Mouse (Mus musculus) layer of hippocampus, postnatal 36 days (tissue): ENCODE measurements around the gene Pnpla5. TPM values are rescaled to one million over a fixed set of nuclear protein-coding genes. Genes with fewer than 3 reads are reported as not detected.
"Not testable (repeated sequence)": the region's sequence is repeated elsewhere in the genome, so short reads cannot be mapped to it uniquely, and the experiment has no call there.

Experiments used
- DNase-seq, 2 experiments: peaks; one replicate each; pipeline ENCODE4 v3.0.0; 2022
- total RNA-seq, 2 experiments: library from RNA; stranded (reverse); gene quantifications; 2 replicates each; pipeline ENCODE4 v1.2.3; 2021

Gene Pnpla5
- total RNA-seq, 2 experiments from 2014 or later, result not detected

- no peak for DNase-seq
Measured at GRCm38 (mm10) chr15:84116466-84116865, 6.5 kb downstream of the Pnpla5 start.

- no peak for DNase-seq
Measured at GRCm38 (mm10) chr15:84115727-84116126, 7.2 kb downstream of the Pnpla5 start.

GRCm38 (mm10) chr15:84113873-84114272, 9.1 kb downstream of the Pnpla5 start:
- DNase-seq, result no peak

DNA sequence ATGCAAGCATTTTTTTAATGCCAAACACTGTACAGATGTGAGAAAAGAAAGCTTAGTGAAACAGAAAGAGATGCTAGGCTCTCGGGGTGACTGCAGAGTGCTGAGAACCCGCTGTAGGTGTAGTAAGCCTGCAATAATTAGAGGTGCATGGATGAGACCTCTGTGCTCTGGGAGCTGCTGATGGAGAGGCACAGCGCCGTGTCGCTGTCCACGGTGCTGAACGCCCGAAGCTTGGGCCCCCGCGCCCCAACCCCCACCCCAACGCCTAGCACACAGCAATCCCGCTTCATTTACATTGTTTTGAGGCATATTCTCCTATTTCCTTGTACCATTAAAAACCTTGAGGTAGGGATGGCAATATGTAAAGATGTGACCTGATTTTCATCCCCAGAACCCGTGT, 14.1 kb downstream of the Pnpla5 start:
- DNase-seq, result no peak

- DNase-seq, result no peak
Measured at GRCm38 (mm10) chr15:84105924-84106500, 17.0 kb downstream of the Pnpla5 start.

GRCm38 (mm10) chr15:84105105-84105923, 17.7 kb downstream of the Pnpla5 start, which contains the start of gene Sult4a1:
Sult4a1 (minus strand) TSS chr15:84105754.
- DNase-seq, result peak; percentile 64 to 65

GRCm38 (mm10) chr15:84104626-84105025, 18.3 kb downstream of the Pnpla5 start:
- no peak for DNase-seq

- DNase-seq, result not testable (repeated sequence)
Measured at GRCm38 (mm10) chr15:84097536-84097935, 25.4 kb downstream of the Pnpla5 start.

DNA sequence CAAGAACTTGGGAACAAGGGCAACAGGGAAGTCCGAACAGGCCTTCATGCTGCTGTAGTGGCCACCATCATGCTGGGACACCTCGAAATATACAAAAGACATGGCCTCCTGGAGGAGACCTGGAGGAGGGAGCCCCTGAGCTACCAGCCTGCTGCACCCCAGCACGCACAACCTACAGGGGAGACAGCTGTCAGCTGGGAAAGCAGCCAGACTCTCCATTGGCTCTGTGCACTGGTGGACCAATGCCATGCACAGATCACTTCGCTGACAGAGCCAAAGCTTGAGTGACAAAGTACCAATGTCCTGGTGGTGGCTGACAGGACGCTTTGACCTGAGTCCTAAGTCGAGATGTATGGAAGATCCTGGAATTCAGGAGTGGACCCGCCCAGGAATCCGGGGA, 26.9 kb downstream of the Pnpla5 start:
- DNase-seq, result no peak

DNA sequence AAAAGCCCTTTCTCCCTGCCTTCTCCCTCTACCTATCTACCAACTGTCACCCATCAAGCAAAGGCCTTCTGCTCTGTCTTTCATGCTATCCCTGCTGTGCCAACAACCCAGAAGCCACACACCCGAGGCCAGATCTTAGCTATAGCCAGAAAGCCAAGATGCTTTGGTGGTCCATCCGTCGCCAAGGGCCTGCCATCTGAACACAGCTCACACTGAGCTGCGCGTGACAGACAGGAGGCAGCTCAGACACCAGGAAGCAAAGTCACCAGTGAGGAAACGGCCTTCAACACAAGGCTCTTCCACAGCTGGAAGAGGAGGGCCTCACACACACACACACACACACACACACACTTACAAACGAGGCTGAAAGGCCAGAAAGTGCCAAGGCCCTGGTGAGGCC, 28.1 kb downstream of the Pnpla5 start:
- DNase-seq, result no peak

GRCm38 (mm10) chr15:84086775-84087174, 36.2 kb downstream of the Pnpla5 start:
- no peak for DNase-seq

GRCm38 (mm10) chr15:84086364-84086763, 36.6 kb downstream of the Pnpla5 start:
- no peak for DNase-seq

GRCm38 (mm10) chr15:84080069-84080468, 42.9 kb downstream of the Pnpla5 start:
- DNase-seq, result no peak

DNA sequence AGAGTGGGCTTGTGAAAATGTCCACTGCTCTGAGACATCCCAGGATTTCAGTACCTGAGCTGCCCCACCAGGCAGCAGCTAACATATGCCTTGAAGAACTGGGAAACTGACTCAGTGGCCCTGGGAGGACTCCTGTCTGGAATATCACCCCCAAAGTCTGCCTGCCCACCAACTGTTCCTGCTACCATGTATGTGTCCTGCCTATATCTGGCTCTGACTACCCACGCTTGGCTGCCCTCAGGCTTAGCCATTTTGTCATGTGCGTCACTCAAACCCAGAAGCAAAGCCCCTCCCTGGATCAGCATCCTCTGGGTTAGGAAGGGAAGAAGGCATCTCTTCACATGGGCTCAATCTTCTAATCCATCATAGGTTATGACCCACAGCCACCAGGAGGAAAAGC, 43.5 kb downstream of the Pnpla5 start:
- DNase-seq, result no peak

DNA sequence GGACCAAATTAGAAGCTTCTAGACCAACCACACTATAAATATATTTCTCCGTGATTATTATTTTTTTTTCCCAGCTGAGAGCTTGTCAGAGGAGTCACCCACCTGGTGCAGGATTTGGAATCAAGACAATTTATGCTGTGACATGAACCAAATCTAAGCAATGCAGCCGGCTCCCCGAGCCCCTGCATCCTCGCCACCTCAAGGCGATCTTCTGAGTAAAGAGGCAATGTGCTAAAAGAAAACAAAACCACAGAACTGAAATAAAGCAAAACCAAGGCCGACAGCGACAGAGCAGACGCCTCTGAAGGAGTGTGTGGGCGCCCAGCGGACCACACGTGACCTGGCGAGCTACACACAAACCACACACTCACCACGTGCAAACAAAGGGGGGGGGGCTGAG, 44.3 kb downstream of the Pnpla5 start:
- DNase-seq, result no peak

- DNase-seq, result no peak
Measured at GRCm38 (mm10) chr15:84077151-84077550, 45.8 kb downstream of the Pnpla5 start.

DNA sequence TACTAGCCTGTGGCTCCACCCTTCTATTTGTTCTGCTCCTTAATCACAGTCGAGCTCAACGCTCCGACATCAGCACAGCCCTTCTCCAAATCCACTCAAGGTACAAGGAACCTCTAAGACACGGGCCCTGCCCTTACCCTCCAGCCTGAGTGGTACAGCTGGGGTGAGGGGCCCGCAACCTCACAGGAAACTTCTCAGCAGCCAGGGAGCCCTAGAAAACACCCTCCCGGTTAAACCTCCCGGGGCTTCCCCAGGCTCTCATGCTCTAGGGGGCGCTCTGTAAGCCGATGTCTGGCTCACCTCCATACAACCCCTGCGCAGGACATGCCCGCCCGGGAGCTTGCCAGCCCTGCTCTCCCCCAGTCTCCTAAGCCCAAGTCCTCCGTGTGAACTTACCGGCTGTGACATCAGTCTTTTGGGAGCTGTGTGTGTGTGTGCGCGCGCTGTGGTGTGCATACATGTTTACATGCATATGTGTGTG, 48.2 kb downstream of the Pnpla5 start:
- DNase-seq, result no peak

- peak; percentile 65 to 68 for DNase-seq
Measured at GRCm38 (mm10) chr15:84073911-84074704, 48.9 kb downstream of the Pnpla5 start.

DNA sequence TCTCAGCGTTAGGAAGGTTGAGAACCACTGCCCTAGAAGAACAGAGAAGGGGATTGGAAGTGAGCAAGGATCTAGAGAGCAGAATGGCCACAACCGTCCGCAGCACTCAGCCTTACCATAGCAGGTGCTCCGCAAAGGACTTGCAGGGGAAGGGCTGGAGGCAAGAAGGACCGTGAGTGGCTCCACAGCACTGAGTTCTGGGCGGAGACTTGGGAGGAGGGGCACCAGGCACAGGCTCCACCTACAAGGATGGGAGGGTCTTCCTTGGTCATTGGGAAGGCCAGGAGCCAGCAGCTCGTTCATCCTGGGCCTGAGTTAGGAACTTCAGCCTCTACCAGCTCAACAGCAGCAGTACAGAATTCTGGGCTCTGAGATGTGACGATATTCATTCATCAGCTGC, 49.9 kb downstream of the Pnpla5 start:
- no peak for DNase-seq

DNA sequence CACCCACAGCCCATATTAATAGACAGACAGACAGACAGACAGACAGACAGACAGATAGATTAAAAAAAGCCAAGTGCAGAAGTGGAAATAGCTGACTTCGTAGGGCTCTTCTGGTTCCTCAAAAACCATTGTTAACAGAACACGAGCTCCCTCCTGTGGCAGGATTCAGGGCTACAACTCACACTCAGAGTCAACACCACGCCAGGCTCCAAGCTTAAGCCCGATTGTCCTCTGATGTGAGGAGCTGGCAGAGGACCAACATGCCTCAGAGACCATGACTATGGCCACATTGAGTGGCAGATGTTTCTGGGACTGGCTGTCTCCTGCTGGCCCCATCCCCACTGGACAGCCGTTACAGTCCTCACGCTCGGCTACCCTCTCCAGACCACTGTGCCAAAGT, 50.7 kb downstream of the Pnpla5 start:
- peak; percentile 80 to 81 for DNase-seq

DNA sequence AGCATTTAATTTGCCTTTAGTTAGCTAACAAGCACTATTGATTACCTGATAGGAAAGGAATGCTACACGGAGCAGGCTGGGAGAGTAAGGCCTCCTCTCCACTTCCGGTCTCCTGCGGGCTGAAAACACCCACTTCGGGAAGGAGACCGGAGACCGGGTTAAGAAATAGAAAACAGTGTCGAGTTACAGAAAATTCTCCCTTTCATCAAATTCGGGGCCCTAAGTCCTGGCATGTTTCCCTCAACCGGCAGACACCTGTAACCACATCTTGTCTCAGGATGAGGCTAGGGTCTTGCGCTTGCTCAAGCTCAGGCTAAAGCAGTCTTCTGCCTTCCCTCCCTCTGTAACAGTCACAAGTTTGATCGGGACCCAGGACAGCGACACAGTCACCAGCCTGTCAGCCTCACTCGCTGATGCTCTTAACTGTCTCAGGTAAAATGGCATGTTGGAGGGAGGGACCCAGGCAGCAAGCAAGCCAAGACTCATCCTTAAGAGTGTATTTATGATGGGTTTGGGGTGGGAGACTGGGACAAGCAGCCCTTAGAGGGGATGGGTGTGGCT, 52.8 kb downstream of the Pnpla5 start:
- DNase-seq, result no peak

GRCm38 (mm10) chr15:84069455-84070050, 53.4 kb downstream of the Pnpla5 start:
- DNase-seq, result no peak
